Mouse (Mus musculus): ENCODE measurements around the gene Kcnd2.

- TF ChIP-seq CTCF (IDR thresholded peaks at IDR 0.05; ENCODE audit: low read depth) (no peak), EP300 (IDR thresholded peaks at IDR 0.05; ENCODE audit: low read depth) (no peak)
Measured at GRCm38 (mm10) chr6:21570964-21571363, 355.7 kb downstream of the Kcnd2 start.

All from liver, embryonic 14.5 days (tissue).